Mouse (Mus musculus): ENCODE measurements around the gene Anxa6.

- no peak for TF ChIP-seq FLI1 (IDR thresholded peaks at IDR 0.05; ENCODE audit: low read length)
- TF ChIP-seq GATA1 (IDR thresholded peaks at IDR 0.05; ENCODE audit: borderline replicate concordance, low read length): no peak
Observed at GRCm38 (mm10) chr11:55015831-55016241, 17.4 kb downstream of the Anxa6 start.

Data from megakaryocyte, embryonic 14.5 days (primary cell).